Mouse (Mus musculus): ENCODE results near the gene Lcn11. TPM values are rescaled to one million over a fixed set of nuclear protein-coding genes. Genes with fewer than 3 reads are reported as not detected.

Lcn11 gene
- polyA plus RNA-seq, 1 experiment from 2014 or later, result not detected

DNA sequence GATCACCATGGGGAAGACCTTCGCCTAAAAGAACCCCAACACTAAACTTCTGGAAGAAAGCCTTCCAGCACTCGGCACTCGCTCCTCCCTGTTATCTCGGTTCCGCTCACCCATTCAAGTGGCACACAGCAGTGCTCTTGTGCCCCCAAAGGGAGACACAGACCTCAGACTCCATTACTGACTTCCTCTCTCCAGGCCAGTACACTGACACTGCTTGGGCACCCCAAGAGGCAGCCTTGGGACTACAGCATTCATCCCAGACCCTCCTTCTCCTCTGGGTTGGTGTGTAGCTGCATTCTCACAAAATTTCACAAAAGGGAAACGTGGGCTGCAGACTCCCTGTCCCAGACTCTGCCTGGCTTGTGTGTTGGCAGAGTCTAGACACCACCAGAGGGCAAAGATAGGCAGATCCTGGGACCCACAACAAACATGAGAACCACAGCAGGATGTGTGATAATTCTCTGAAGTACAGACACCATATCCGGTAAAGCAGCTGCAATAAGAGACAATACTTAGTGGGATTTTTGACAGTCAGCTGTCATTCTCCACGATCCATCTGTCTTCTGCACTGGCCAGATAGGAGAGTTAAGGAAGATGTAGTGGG is 51.6 kb downstream of the Lcn11 start:
- H3K9me3 ChIP-seq, result no peaks in the 10 kb centered on the region
- no peak overlapping the region for H3K4me2 ChIP-seq
- no peak for ATAC-seq (ENCODE audit: insufficient number of reproducible peaks, insufficient read depth, low FRiP score, low TSS enrichment, low read depth)
- no peak overlapping the region for H3K4me3 ChIP-seq (replicated peaks)
- H3K27ac ChIP-seq, result no peak overlapping the region
- WGBS, result 77% methylated on average over 8 of the region's 8 CpGs
- no peaks in the 10 kb centered on the region for H3K36me3 ChIP-seq
- no peaks in the 10 kb centered on the region for H3K4me1 ChIP-seq (replicated peaks)
- H3K27me3 ChIP-seq, result 0 out of 2 replicates have a peak, but pooled peaks cover 3% of the 10 kb centered on the region
- H3K9ac ChIP-seq (replicated peaks), result no peak overlapping the region

Other genes with a start within 250 kb of the Lcn11 start
- 36.9 and 39.2 TPM in 2 replicates for gene Traf2, start 230.1 kb upstream of the Lcn11 start, polyA plus RNA-seq (2016; fragmentation: Nextera tagmentation; extraction: Ambion mirVana)
- gene Edf1, start 219.2 kb upstream of the Lcn11 start, polyA plus RNA-seq (2016; fragmentation: Nextera tagmentation; extraction: Ambion mirVana), result 320 and 329 TPM in 2 replicates
- 2.3 and 3.0 TPM in 2 replicates for gene Mamdc4, start 202.2 kb upstream of the Lcn11 start, polyA plus RNA-seq (2016; fragmentation: Nextera tagmentation; extraction: Ambion mirVana)
- 183 and 184 TPM in 2 replicates for gene Phpt1, start 201.8 kb upstream of the Lcn11 start, polyA plus RNA-seq (2016; fragmentation: Nextera tagmentation; extraction: Ambion mirVana)
- 0.08 and 0.23 TPM in 2 replicates for gene Ajm1, start 195.3 kb upstream of the Lcn11 start, polyA plus RNA-seq (2016; fragmentation: Nextera tagmentation; extraction: Ambion mirVana)
- 81.3 and 83.0 TPM in 2 replicates for gene Rabl6, start 168.5 kb upstream of the Lcn11 start, polyA plus RNA-seq (2016; fragmentation: Nextera tagmentation; extraction: Ambion mirVana)
- 0.18 and 0.27 TPM in 2 replicates for gene Ccdc183, start 159.3 kb upstream of the Lcn11 start, polyA plus RNA-seq (2016; fragmentation: Nextera tagmentation; extraction: Ambion mirVana)
- gene Tmem141, start 155.0 kb upstream of the Lcn11 start, polyA plus RNA-seq (2016; fragmentation: Nextera tagmentation; extraction: Ambion mirVana), result 21.9 and 22.6 TPM in 2 replicates
- 0.40 and 0.68 TPM in 2 replicates for gene Fcna, start 149.0 kb upstream of the Lcn11 start, polyA plus RNA-seq (2016; fragmentation: Nextera tagmentation; extraction: Ambion mirVana)
- 0.36 TPM in 1 of 2 replicates, not detected in the other for gene Lcn8, start 123.9 kb upstream of the Lcn11 start, polyA plus RNA-seq (2016; fragmentation: Nextera tagmentation; extraction: Ambion mirVana)
- not detected in 2 replicates for gene Lcn5, start 119.1 kb upstream of the Lcn11 start, polyA plus RNA-seq (2016; fragmentation: Nextera tagmentation; extraction: Ambion mirVana)
- gene Lcn6, start 100.2 kb upstream of the Lcn11 start, polyA plus RNA-seq (2016; fragmentation: Nextera tagmentation; extraction: Ambion mirVana), result not detected in 2 replicates
- not detected in 2 replicates for gene Lcn10, start 94.3 kb upstream of the Lcn11 start, polyA plus RNA-seq (2016; fragmentation: Nextera tagmentation; extraction: Ambion mirVana)
- gene Obp2a, start 77.0 kb upstream of the Lcn11 start, polyA plus RNA-seq (2016; fragmentation: Nextera tagmentation; extraction: Ambion mirVana), result not detected in 2 replicates
- gene Bmyc, start 70.3 kb upstream of the Lcn11 start, polyA plus RNA-seq (2016; fragmentation: Nextera tagmentation; extraction: Ambion mirVana), result 91.2 and 91.3 TPM in 2 replicates
- not detected in 2 replicates for gene Obp2b, start 40.0 kb upstream of the Lcn11 start, polyA plus RNA-seq (2016; fragmentation: Nextera tagmentation; extraction: Ambion mirVana)
- gene Lcn3, start 11.4 kb upstream of the Lcn11 start, polyA plus RNA-seq (2016; fragmentation: Nextera tagmentation; extraction: Ambion mirVana), result not detected in 2 replicates
- gene Gm13539, start 5.2 kb downstream of the Lcn11 start, polyA plus RNA-seq (2016; fragmentation: Nextera tagmentation; extraction: Ambion mirVana), result not detected in 2 replicates
- gene Glt6d1, start 38.8 kb downstream of the Lcn11 start, polyA plus RNA-seq (2016; fragmentation: Nextera tagmentation; extraction: Ambion mirVana), result not detected in 2 replicates
- gene Lcn9, start 46.1 kb downstream of the Lcn11 start, polyA plus RNA-seq (2016; fragmentation: Nextera tagmentation; extraction: Ambion mirVana), result not detected in 2 replicates
- 0.16 TPM in 1 of 2 replicates, not detected in the other for gene Sohlh1, start 70.2 kb downstream of the Lcn11 start, polyA plus RNA-seq (2016; fragmentation: Nextera tagmentation; extraction: Ambion mirVana)
- 0.34 and 0.49 TPM in 2 replicates for gene Kcnt1, start 86.7 kb downstream of the Lcn11 start, polyA plus RNA-seq (2016; fragmentation: Nextera tagmentation; extraction: Ambion mirVana)
- gene Camsap1, start 206.3 kb downstream of the Lcn11 start, polyA plus RNA-seq (2016; fragmentation: Nextera tagmentation; extraction: Ambion mirVana), result 39.6 and 44.9 TPM in 2 replicates
- gene Ubac1, start 244.7 kb downstream of the Lcn11 start, polyA plus RNA-seq (2016; fragmentation: Nextera tagmentation; extraction: Ambion mirVana), result 98.3 and 101 TPM in 2 replicates